ENCODE assay signal across 25 mouse cellular contexts in the genomic region with DNA sequence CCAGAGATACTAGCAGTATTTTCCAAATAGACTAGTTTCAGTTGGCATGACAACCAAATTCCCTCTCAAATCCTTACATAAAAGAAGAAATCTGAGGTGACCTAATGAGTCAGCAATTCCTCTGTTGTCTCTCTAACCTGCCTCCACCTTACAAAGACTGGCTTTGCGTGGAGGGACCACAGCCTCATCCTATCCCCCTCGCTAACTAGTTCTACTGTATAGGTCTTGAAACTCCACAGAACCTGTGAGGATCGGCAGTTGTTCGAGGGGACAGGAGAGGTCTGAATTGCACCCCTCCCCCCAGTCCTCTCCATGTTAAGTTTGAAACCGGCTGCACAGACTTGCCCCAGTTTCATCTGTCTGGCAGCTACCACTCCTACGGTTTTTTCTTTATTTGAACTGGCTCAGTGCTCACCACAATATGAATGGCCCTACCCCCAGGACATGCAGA. TPM values are rescaled to one million over a fixed set of nuclear protein-coding genes. Genes with fewer than 3 reads are reported as not detected.
DNase-seq lines count a peak whose midpoint lies in the region; ATAC-seq and TF ChIP-seq lines count a peak whose summit lies in the region.
"Had no signal": no experiment of that assay in that cellular context is flagged by ENCODE, and none has a peak within 500 bp of the region (broad histone marks: within the 10 kb centered on the region; RNA-seq: fewer than 3 reads in every experiment).

No protein-coding gene starts in this region.

- no peak for DNase-seq in frontal cortex, postnatal 10 days (ENCODE audit: low spot score in 2 of 2)
- peak; percentile 19 for DNase-seq in liver, postnatal 0 days
- DNase-seq in liver, embryonic 11.5 days (ENCODE audit: low spot score) = no peak
- peak; percentile 42 to 69 for DNase-seq in left cerebral cortex, postnatal 25 days (ENCODE audit: low spot score in 2 of 2)
- DNase-seq in cerebellum, postnatal 4 days (ENCODE audit: low spot score in 2 of 2) = no peak
- DNase-seq in lung, postnatal 14 days = no peak
- DNase-seq: adrenal gland, adult 2 months; cerebellum, adult 9-11 months; gastrocnemius, postnatal 25 days; heart, adult 2 months; heart, postnatal 36 days; kidney, adult 9 months; kidney, postnatal 25 days; layer of hippocampus, adult 9-11 months; lung, postnatal 10 days; thymus, postnatal 4 days had no signal

- H3K27ac ChIP-seq in liver, postnatal 0 days (ENCODE audit: low read depth) = peak overlapping the region; percentile 58; the same call in 1 of the 2 replicates
- H3K27ac ChIP-seq in liver, embryonic 11.5 days (ENCODE audit: low read depth, low read length) = no peak overlapping the region
- H3K27ac ChIP-seq in forebrain, embryonic 13.5 days = no peak overlapping the region
- H3K27ac ChIP-seq: embryonic facial prominence, embryonic 15.5 days; heart, adult 2 months; hindbrain, embryonic 15.5 days; intestine, embryonic 15.5 days; limb, embryonic 10.5 days; liver, embryonic 14.5 days had no signal

- 0 out of 2 replicates have a peak, but pooled peaks cover 5% of the 10 kb centered on the region for H3K4me1 ChIP-seq in liver, postnatal 0 days (ENCODE audit: insufficient read depth)
- no peaks in the 10 kb centered on the region; the same call in 1 of the 2 replicates for H3K4me1 ChIP-seq in liver, embryonic 11.5 days (replicated peaks; ENCODE audit: control insufficient read depth, insufficient read depth, low read length)
- no peaks in the 10 kb centered on the region for H3K4me1 ChIP-seq in forebrain, embryonic 13.5 days
- H3K4me1 ChIP-seq: embryonic facial prominence, embryonic 15.5 days; hindbrain, embryonic 15.5 days; intestine, embryonic 15.5 days; limb, embryonic 10.5 days had no signal

- H3K4me3 ChIP-seq in liver, postnatal 0 days (ENCODE audit: low read depth, low read length) = no peak overlapping the region
- no peak overlapping the region for H3K4me3 ChIP-seq in liver, embryonic 11.5 days (ENCODE audit: low read depth, low read length)
- no peak overlapping the region for H3K4me3 ChIP-seq in forebrain, embryonic 13.5 days
- H3K4me3 ChIP-seq: embryonic facial prominence, embryonic 15.5 days; heart, adult 2 months; hindbrain, embryonic 15.5 days; intestine, embryonic 15.5 days; limb, embryonic 10.5 days had no signal

- ATAC-seq in frontal cortex, adult (ENCODE audit: low TSS enrichment) = peak; percentile 81; the same call in 1 of the 2 replicates
- peak; percentile 61 for ATAC-seq in liver, postnatal 0 days
- ATAC-seq in liver, embryonic 11.5 days (replicated peaks; ENCODE audit: low FRiP score) = no peak
- no peak for ATAC-seq in forebrain, embryonic 13.5 days
- ATAC-seq: CD4-positive, CD25-positive, alpha-beta regulatory T cell, adult 4 months; intestine, embryonic 15.5 days; midbrain, embryonic 16.5 days had no signal

- no peaks in the 10 kb centered on the region for H3K36me3 ChIP-seq in liver, postnatal 0 days (replicated peaks; ENCODE audit: insufficient read depth, low read length)
- H3K36me3 ChIP-seq in liver, embryonic 11.5 days (ENCODE audit: control insufficient read depth, insufficient read depth, low read length) = no peaks in the 10 kb centered on the region
- no peaks in the 10 kb centered on the region for H3K36me3 ChIP-seq in forebrain, embryonic 13.5 days (ENCODE audit: poor library complexity, severe bottlenecking)
- H3K36me3 ChIP-seq: embryonic facial prominence, embryonic 15.5 days; hindbrain, embryonic 15.5 days; intestine, embryonic 15.5 days; limb, embryonic 10.5 days had no signal

- H3K9ac ChIP-seq in liver, postnatal 0 days (replicated peaks) = no peak overlapping the region
- no peak overlapping the region for H3K9ac ChIP-seq in liver, embryonic 11.5 days (ENCODE audit: low read depth, low read length)
- no peak overlapping the region for H3K9ac ChIP-seq in forebrain, embryonic 13.5 days
- H3K9ac ChIP-seq: embryonic facial prominence, embryonic 15.5 days; hindbrain, embryonic 15.5 days; intestine, embryonic 15.5 days; liver, embryonic 14.5 days had no signal

- no peaks in the 10 kb centered on the region for H3K27me3 ChIP-seq in liver, postnatal 0 days (ENCODE audit: insufficient read depth, low read length)
- H3K27me3 ChIP-seq in liver, embryonic 11.5 days (replicated peaks; ENCODE audit: control insufficient read depth, insufficient read depth, low read length) = no peaks in the 10 kb centered on the region
- H3K27me3 ChIP-seq in forebrain, embryonic 13.5 days = no peaks in the 10 kb centered on the region
- H3K27me3 ChIP-seq: embryonic facial prominence, embryonic 15.5 days; hindbrain, embryonic 15.5 days; intestine, embryonic 15.5 days had no signal

- 57% methylated on average over 6 of the region's 6 CpGs for WGBS in liver, postnatal 0 days (ENCODE audit: insufficient replicate concordance)
- 73% methylated on average over 6 of the region's 6 CpGs for WGBS in liver, embryonic 11.5 days
- 57% methylated on average over 6 of the region's 6 CpGs for WGBS in forebrain, embryonic 13.5 days

- no peak for TF ChIP-seq EP300 in liver, postnatal 0 days (IDR thresholded peaks at IDR 0.05; ENCODE audit: low read depth)

- no peaks in the 10 kb centered on the region for H3K9me3 ChIP-seq in liver, postnatal 0 days (ENCODE audit: low read length)
- 0 out of 2 replicates have a peak, but pooled peaks cover 3% of the 10 kb centered on the region for H3K9me3 ChIP-seq in liver, embryonic 11.5 days (ENCODE audit: control insufficient read depth, low read length)
- no peaks in the 10 kb centered on the region for H3K9me3 ChIP-seq in forebrain, embryonic 13.5 days (replicated peaks)
- H3K9me3 ChIP-seq: embryonic facial prominence, embryonic 15.5 days; hindbrain, embryonic 15.5 days; intestine, embryonic 15.5 days; limb, embryonic 10.5 days had no signal

- H3K4me2 ChIP-seq in liver, postnatal 0 days (ENCODE audit: low read depth, low read length) = 0 out of 2 replicates have a peak overlapping the region, but pooled peaks have one; percentile 33
- no peak overlapping the region for H3K4me2 ChIP-seq in liver, embryonic 11.5 days
- H3K4me2 ChIP-seq in forebrain, embryonic 13.5 days = no peak overlapping the region
- H3K4me2 ChIP-seq: embryonic facial prominence, embryonic 15.5 days; hindbrain, embryonic 15.5 days; intestine, embryonic 15.5 days had no signal

- intact Hi-C loops in left cerebral cortex, postnatal 25 days (cut with DNase I) = no loop called here

- TF ChIP-seq CTCF in liver, postnatal 0 days (IDR thresholded peaks at IDR 0.05; ENCODE audit: low read depth) = no peak

RNA-seq across cellular contexts. Expression of a gene that starts 9.2 kb away (rescaled TPM):
- 18.3 and 18.5 TPM in 2 replicates for polyA plus RNA-seq in liver, postnatal 0 days (2015; fragmentation: Nextera tagmentation; extraction: Ambion mirVana)
- 25.7 and 28.9 TPM in 2 replicates for polyA plus RNA-seq in liver, embryonic 11.5 days (2014; fragmentation: Nextera tagmentation; extraction: Ambion mirVana)
- total RNA-seq in left cerebral cortex, postnatal 25 days (2021) = 100 to 1,000 TPM; 128 to 130 TPM
- polyA plus RNA-seq in forebrain, embryonic 13.5 days (2015; fragmentation: Nextera tagmentation; extraction: Ambion mirVana) = 66.6 and 69.6 TPM in 2 replicates

RNA-seq across cellular contexts. Expression of a gene that starts 23.0 kb away (rescaled TPM):
- 2.6 and 3.0 TPM in 2 replicates for polyA plus RNA-seq in liver, postnatal 0 days (2015; fragmentation: Nextera tagmentation; extraction: Ambion mirVana)
- 0.30 and 0.82 TPM in 2 replicates for polyA plus RNA-seq in liver, embryonic 11.5 days (2014; fragmentation: Nextera tagmentation; extraction: Ambion mirVana)
- not detected for total RNA-seq in left cerebral cortex, postnatal 25 days (2021)
- polyA plus RNA-seq in forebrain, embryonic 13.5 days (2015; fragmentation: Nextera tagmentation; extraction: Ambion mirVana) = not detected in 2 replicates
- total RNA-seq: gastrocnemius, postnatal 25 days had no signal
- polyA plus RNA-seq: embryonic facial prominence, embryonic 15.5 days; hindbrain, embryonic 15.5 days; midbrain, embryonic 16.5 days had no signal

Comparison
In these comparisons a context has a peak if more than half of its experiments do, and no peak if none do; other contexts are left out.
1. ATAC-seq: peak in frontal cortex, adult (single experiment) and liver, postnatal 0 days (single experiment); none in liver, embryonic 11.5 days (single experiment) and forebrain, embryonic 13.5 days (single experiment).
2. DNase-seq: peak in liver, postnatal 0 days (single experiment) and left cerebral cortex, postnatal 25 days (2 of 2); none in frontal cortex, postnatal 10 days (0 of 2), liver, embryonic 11.5 days (single experiment), cerebellum, postnatal 4 days (0 of 2) and lung, postnatal 14 days (single experiment).